Mouse (Mus musculus) intestine, embryonic 15.5 days (tissue): ENCODE measurements around the gene Ddx28. TPM values are rescaled to one million over a fixed set of nuclear protein-coding genes. Genes with fewer than 3 reads are reported as not detected.
"Not testable (repeated sequence)": the region's sequence is repeated elsewhere in the genome, so short reads cannot be mapped to it uniquely, and the experiment has no call there.

ENCODE experiments used
- ATAC-seq: fragments of 200-750 bp; cut with Nextera tagmentation; 2 replicates; pipeline ENCODE4 v1.8.0; 2017; ENCODE audit warnings: moderate TSS enrichment, moderate library complexity
- H3K27ac ChIP-seq: fragments of 300-500 bp; sonication (generic); 2 replicates; pipeline ENCODE4 v1.5.1; 2015; ENCODE audit warnings: mild to moderate bottlenecking, inconsistent platforms
- H3K27me3 ChIP-seq: fragments of 300-500 bp; sonication (generic); replicated peaks from 2 replicates; pipeline ENCODE4 v1.6.1; 2015; ENCODE audit warnings: inconsistent platforms
- H3K36me3 ChIP-seq: fragments of 300-500 bp; sonication (generic); 2 replicates; pipeline ENCODE4 v1.6.1; 2015; ENCODE audit warnings: inconsistent platforms
- H3K4me1 ChIP-seq: fragments of 300-500 bp; sonication (generic); replicated peaks from 2 replicates; pipeline ENCODE4 v1.6.1; 2015; ENCODE audit warnings: inconsistent platforms
- H3K4me2 ChIP-seq: fragments of 300-500 bp; sonication (generic); replicated peaks from 2 replicates; pipeline ENCODE4 v1.6.1; 2015; ENCODE audit warnings: mild to moderate bottlenecking, inconsistent platforms
- H3K4me3 ChIP-seq: fragments of 300-500 bp; sonication (generic); replicated peaks from 2 replicates; pipeline ENCODE4 v1.5.1; 2015; ENCODE audit warnings: inconsistent platforms
- H3K9ac ChIP-seq: fragments of 300-500 bp; sonication (generic); 2 replicates; pipeline ENCODE4 v1.6.1; 2015; ENCODE audit warnings: inconsistent platforms
- H3K9me3 ChIP-seq: fragments of 300-500 bp; sonication (generic); 2 replicates; pipeline ENCODE4 v1.6.1; 2016; ENCODE audit warnings: inconsistent platforms
- WGBS: fragments of 180-500 bp; shearing (Covaris S2); methylation state at CpG from one replicate; pipeline ENCODE4 v1.1.7; 2015; 5-methylcytosine and 5-hydroxymethylcytosine counted together
- polyA plus RNA-seq: library from polyadenylated mRNA; unstranded; fragments of >200 nt; fragmentation: Nextera tagmentation; extraction: Ambion mirVana; gene quantifications from 2 replicates; pipeline ENCODE4 v1.2.1, GENCODE M21; 2015

Gene Ddx28
- polyA plus RNA-seq, 1 experiment from 2014 or later, result 15.5 TPM

DNA sequence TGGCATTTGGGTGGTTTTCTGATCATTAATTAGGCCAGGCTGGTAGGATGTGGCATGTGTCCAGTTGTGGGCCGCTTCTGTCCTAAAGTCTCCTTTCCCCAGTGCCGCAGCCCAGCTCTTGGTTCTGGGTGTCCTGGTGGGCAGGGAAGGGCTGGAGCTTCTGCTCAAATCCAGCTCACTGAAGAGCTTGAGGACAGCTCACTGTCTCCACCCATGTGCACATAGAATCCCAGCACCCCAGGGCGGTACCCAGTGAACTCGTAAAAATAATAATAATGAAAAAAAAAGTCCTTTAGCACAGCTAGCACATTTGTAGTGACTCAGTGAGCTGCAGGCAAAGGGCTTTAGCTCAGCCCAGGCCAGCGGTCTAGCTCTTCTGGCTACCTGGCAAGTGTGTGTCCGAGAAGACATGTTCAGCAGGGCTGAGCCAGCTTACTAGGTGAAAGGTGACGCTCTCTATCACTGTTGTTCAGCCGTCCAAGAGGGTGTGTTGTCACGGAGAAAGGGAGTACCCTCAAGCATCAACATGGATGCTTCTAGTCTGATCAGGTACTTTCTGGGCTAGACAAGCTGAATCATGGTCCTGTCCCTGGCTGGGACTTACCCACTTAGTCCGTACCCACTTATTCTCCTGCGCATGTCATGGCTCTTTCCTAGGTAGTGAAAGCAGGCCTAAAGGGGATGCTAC lies 35.3 kb upstream of the Ddx28 start:
- Histone ChIP-seq H3K9ac (no peak overlapping the region), H3K36me3 (0 out of 2 replicates have a peak, but pooled peaks cover 7% of the 10 kb centered on the region), H3K4me3 (no peak overlapping the region), H3K4me1 (0 out of 2 replicates have a peak, but pooled peaks cover 3% of the 10 kb centered on the region), H3K27ac (no peak overlapping the region), H3K9me3 (no peaks in the 10 kb centered on the region), H3K27me3 (no peaks in the 10 kb centered on the region), H3K4me2 (no peak overlapping the region)
- no peak for ATAC-seq
- 89% methylated on average over 11 of the region's 11 CpGs for WGBS

GRCm38 (mm10) chr8:106044151-106044550 lies 32.5 kb upstream of the Ddx28 start:
- no peak overlapping the region for H3K9ac ChIP-seq
- 79% methylated on average over 3 of the region's 3 CpGs for WGBS
- no peak overlapping the region for H3K27ac ChIP-seq
- H3K27me3 ChIP-seq, result no peaks in the 10 kb centered on the region
- no peaks in the 10 kb centered on the region for H3K9me3 ChIP-seq
- H3K36me3 ChIP-seq, result 0 out of 2 replicates have a peak, but pooled peaks cover 4% of the 10 kb centered on the region
- H3K4me1 ChIP-seq, result 0 out of 2 replicates have a peak, but pooled peaks cover 3% of the 10 kb centered on the region
- no peak overlapping the region for H3K4me2 ChIP-seq
- no peak overlapping the region for H3K4me3 ChIP-seq
- ATAC-seq, result no peak

- 0 out of 2 replicates have a peak, but pooled peaks cover 4% of the 10 kb centered on the region for H3K36me3 ChIP-seq
- no peak overlapping the region for H3K9ac ChIP-seq
- H3K27me3 ChIP-seq, result no peaks in the 10 kb centered on the region
- WGBS, result 58% methylated on average over 2 of the region's 2 CpGs
- no peak overlapping the region for H3K4me2 ChIP-seq
- H3K4me3 ChIP-seq, result no peak overlapping the region
- ATAC-seq, result no peak
- H3K9me3 ChIP-seq, result no peaks in the 10 kb centered on the region
- H3K27ac ChIP-seq, result no peak overlapping the region
- 0 out of 2 replicates have a peak, but pooled peaks cover 3% of the 10 kb centered on the region for H3K4me1 ChIP-seq
Observed at GRCm38 (mm10) chr8:106043055-106043454, 31.4 kb upstream of the Ddx28 start.

GRCm38 (mm10) chr8:106040218-106040617 lies 28.5 kb upstream of the Ddx28 start:
- no peak overlapping the region for H3K4me2 ChIP-seq
- peak; percentile 47; the same call in 1 of the 2 replicates for ATAC-seq
- H3K9me3 ChIP-seq, result no peaks in the 10 kb centered on the region
- H3K27me3 ChIP-seq, result no peaks in the 10 kb centered on the region
- no peak overlapping the region for H3K27ac ChIP-seq
- no peak overlapping the region for H3K9ac ChIP-seq
- 0 out of 2 replicates have a peak, but pooled peaks cover 4% of the 10 kb centered on the region for H3K36me3 ChIP-seq
- H3K4me3 ChIP-seq, result no peak overlapping the region
- no peaks in the 10 kb centered on the region for H3K4me1 ChIP-seq
- 71% methylated on average over 4 of the region's 4 CpGs for WGBS

DNA sequence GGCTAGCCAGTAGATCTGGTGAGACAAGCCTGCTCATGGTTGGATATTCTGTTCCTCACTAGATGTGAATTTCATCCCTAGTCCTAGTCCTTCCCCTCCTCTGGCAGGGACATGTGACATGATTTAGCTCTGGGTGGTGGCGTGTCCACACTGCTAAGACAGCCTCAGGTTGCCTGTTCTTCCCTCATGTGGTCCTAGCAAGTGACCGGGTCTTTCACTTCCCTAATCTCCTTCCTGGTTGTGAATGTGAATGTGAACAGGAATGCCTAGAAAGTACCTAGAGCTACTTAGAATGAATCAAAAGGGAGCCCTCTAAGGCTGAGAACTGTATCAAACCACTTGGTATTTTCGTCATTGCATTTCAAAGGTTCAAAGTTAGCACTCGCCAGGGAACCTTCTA lies 27.9 kb upstream of the Ddx28 start:
- H3K27me3 ChIP-seq, result no peaks in the 10 kb centered on the region
- 81% methylated on average over 4 of the region's 4 CpGs for WGBS
- no peaks in the 10 kb centered on the region for H3K9me3 ChIP-seq
- H3K4me3 ChIP-seq, result no peak overlapping the region
- H3K9ac ChIP-seq, result no peak overlapping the region
- H3K4me1 ChIP-seq, result no peaks in the 10 kb centered on the region
- ATAC-seq, result no peak
- H3K4me2 ChIP-seq, result no peak overlapping the region
- H3K36me3 ChIP-seq, result no peaks in the 10 kb centered on the region
- no peak overlapping the region for H3K27ac ChIP-seq

DNA sequence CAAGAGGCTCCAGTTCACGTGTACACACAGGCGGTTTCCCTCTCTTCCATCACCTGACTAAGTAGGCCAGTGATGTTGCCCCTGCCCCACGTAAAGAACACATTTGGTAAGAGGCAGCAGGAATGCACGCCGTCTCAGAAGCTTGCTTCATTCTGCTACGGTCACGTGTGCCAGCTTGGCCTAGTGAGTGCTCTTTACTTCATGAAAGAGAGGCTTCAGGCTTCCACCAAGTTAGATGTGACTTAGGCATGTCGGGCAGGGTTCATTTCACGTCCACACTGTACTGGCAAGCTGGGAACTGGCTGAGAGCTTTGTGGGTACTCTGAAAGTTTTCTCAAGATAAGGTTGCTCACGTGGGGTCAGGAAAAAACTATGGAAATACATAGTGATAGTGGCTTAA lies 27.0 kb upstream of the Ddx28 start:
- 91% methylated on average over 10 of the region's 10 CpGs for WGBS
- H3K9me3 ChIP-seq, result no peaks in the 10 kb centered on the region
- 0 out of 2 replicates have a peak, but pooled peaks cover 2% of the 10 kb centered on the region for H3K36me3 ChIP-seq
- H3K27me3 ChIP-seq, result no peaks in the 10 kb centered on the region
- no peak for ATAC-seq
- H3K4me2 ChIP-seq, result no peak overlapping the region
- no peaks in the 10 kb centered on the region for H3K4me1 ChIP-seq
- no peak overlapping the region for H3K4me3 ChIP-seq
- H3K9ac ChIP-seq, result no peak overlapping the region
- no peak overlapping the region for H3K27ac ChIP-seq

- no peak overlapping the region for H3K4me2 ChIP-seq
- H3K27ac ChIP-seq, result no peak overlapping the region
- no peaks in the 10 kb centered on the region for H3K4me1 ChIP-seq
- H3K4me3 ChIP-seq, result no peak overlapping the region
- no peaks in the 10 kb centered on the region for H3K27me3 ChIP-seq
- peak; percentile 53; the same call in 1 of the 2 replicates for ATAC-seq
- peaks cover 5% of the 10 kb centered on the region; the same call in 1 of the 2 replicates for H3K36me3 ChIP-seq
- no peaks in the 10 kb centered on the region for H3K9me3 ChIP-seq
- H3K9ac ChIP-seq, result no peak overlapping the region
Observed at GRCm38 (mm10) chr8:106022483-106022882, 10.8 kb upstream of the Ddx28 start.

GRCm38 (mm10) chr8:106018039-106018438 lies 6.4 kb upstream of the Ddx28 start:
- Histone ChIP-seq H3K27me3 (no peaks in the 10 kb centered on the region), H3K27ac (no peak overlapping the region), H3K4me3 (no peak overlapping the region), H3K9ac (no peak overlapping the region), H3K4me2 (no peak overlapping the region), H3K36me3 (0 out of 2 replicates have a peak, but pooled peaks cover 3% of the 10 kb centered on the region), H3K9me3 (no peaks in the 10 kb centered on the region), H3K4me1 (no peaks in the 10 kb centered on the region)
- 87% methylated on average over 3 of the region's 3 CpGs for WGBS
- ATAC-seq, result no peak

DNA sequence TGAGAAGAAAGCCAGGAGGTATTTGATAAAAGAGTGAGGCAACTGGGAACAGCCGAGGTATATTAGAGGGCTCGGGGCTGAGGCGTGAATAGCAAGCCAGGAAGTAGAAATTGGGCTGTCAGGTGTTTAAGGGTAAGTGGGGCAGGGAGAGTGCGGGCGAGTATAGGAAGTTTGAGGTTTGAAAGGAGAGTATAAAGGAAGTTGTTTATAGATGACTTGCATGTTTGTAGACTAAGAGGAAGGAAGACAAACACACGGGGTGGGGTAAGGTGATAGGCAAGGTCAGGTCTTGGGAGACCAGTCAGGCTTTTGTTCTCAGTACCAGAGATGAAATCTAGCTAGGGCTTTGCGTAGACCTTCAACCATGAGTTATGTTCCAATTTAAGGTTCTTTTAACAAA lies 5.4 kb upstream of the Ddx28 start:
- 89% methylated on average over 7 of the region's 7 CpGs for WGBS

GRCm38 (mm10) chr8:106016284-106016683 lies 4.6 kb upstream of the Ddx28 start:
- Histone ChIP-seq H3K36me3 (0 out of 2 replicates have a peak, but pooled peaks cover 2% of the 10 kb centered on the region), H3K9me3 (no peaks in the 10 kb centered on the region), H3K4me1 (no peaks in the 10 kb centered on the region), H3K4me2 (no peak overlapping the region), H3K4me3 (no peak overlapping the region), H3K27me3 (no peaks in the 10 kb centered on the region), H3K27ac (no peak overlapping the region), H3K9ac (no peak overlapping the region)
- no peak for ATAC-seq
- 90% methylated on average over 6 of the region's 6 CpGs for WGBS

More for the DNA sequence above, 5.4 kb upstream of the Ddx28 start:
- Histone ChIP-seq H3K4me1 (no peaks in the 10 kb centered on the region), H3K27me3 (no peaks in the 10 kb centered on the region), H3K4me2 (no peak overlapping the region), H3K27ac (no peak overlapping the region), H3K9ac (no peak overlapping the region), H3K9me3 (no peaks in the 10 kb centered on the region), H3K36me3 (0 out of 2 replicates have a peak, but pooled peaks cover 3% of the 10 kb centered on the region), H3K4me3 (no peak overlapping the region)
- no peak for ATAC-seq

GRCm38 (mm10) chr8:106012203-106012602 lies 521 bp upstream of the Ddx28 start:
- WGBS, result 84% methylated on average over 8 of the region's 8 CpGs
- not testable (repeated sequence) for H3K27ac ChIP-seq, ATAC-seq, H3K27me3 ChIP-seq, H3K9me3 ChIP-seq, H3K4me1 ChIP-seq, H3K36me3 ChIP-seq
- H3K4me2 ChIP-seq, result peak overlapping the region; percentile 98
- peak overlapping the region; percentile 98 for H3K4me3 ChIP-seq
- H3K9ac ChIP-seq, result 0 out of 2 replicates have a peak overlapping the region, but pooled peaks have one; percentile 85

- H3K36me3 ChIP-seq, result no peaks in the 10 kb centered on the region
- under 1% methylated on average over 74 of the region's 74 CpGs for WGBS
- peak; percentile 96 for ATAC-seq
- peak overlapping the region; percentile 98 for H3K4me2 ChIP-seq
- no peaks in the 10 kb centered on the region for H3K9me3 ChIP-seq
- peaks cover 9% of the 10 kb centered on the region for H3K4me1 ChIP-seq
- H3K27ac ChIP-seq, result peak overlapping the region; percentile 72
- peak overlapping the region; percentile 98 for H3K4me3 ChIP-seq
- no peaks in the 10 kb centered on the region for H3K27me3 ChIP-seq
- peak overlapping the region; percentile 85 for H3K9ac ChIP-seq
Observed at GRCm38 (mm10) chr8:106010748-106011642, 687 bp downstream of the Ddx28 start.
